Mouse (Mus musculus) liver, embryonic 14.5 days (tissue): ENCODE measurements at regions not wholly inside any gene's neighbourhood (a gene's known extent, or its start where the extent isn't known, plus 50 kb on each side); places are given as distances from the start of the nearest gene placed in this dataset.

Experiments
- CTCF ChIP-seq: IDR thresholded peaks from 2 replicates; pipeline ENCODE4 v1.5.1; 2016; ENCODE audit warnings: antibody characterized with exemption, low read depth, control low read depth
- EP300 ChIP-seq: IDR thresholded peaks from 2 replicates; pipeline ENCODE4 v1.6.1; 2016; ENCODE audit warnings: antibody characterized with exemption, low read depth

- no peak for TF ChIP-seq CTCF
- no peak for TF ChIP-seq EP300
These were observed 269.1 kb downstream of the CK137956 start for GRCm38 (mm10) chr4:127701651-127702050.
